Mouse (Mus musculus) adrenal gland, adult (tissue): ENCODE results near the gene Hlcs.
A peak's percentile ranks its signal among the peaks of the same experiment; 100 is the strongest.

ENCODE experiments used
- DNase-seq, 2 experiments: peaks; one replicate each; pipeline ENCODE4 v3.0.0; 2022 to 2023; ENCODE audit warnings: low spot score in 1 of 2; ENCODE audit not compliant: inconsistent age in 2 of 2

Gene Hlcs

GRCm38 (mm10) chr16:94328881-94329867, 15.8 kb upstream of the Hlcs start:
- peak in 1 of 2 experiments; percentile 51 for DNase-seq

GRCm38 (mm10) chr16:94327781-94328711, 14.7 kb upstream of the Hlcs start, which contains the start of gene Ripply3:
Gene Ripply3, plus strand, starts transcription at chr16:94328420.
- peak; percentile 73 to 88 for DNase-seq

GRCm38 (mm10) chr16:94326008-94326407, 12.6 kb upstream of the Hlcs start:
- no peak for DNase-seq

GRCm38 (mm10) chr16:94323681-94324080, 10.3 kb upstream of the Hlcs start:
- no peak for DNase-seq

- DNase-seq, result no peak
Measured at GRCm38 (mm10) chr16:94320223-94320622, 6.9 kb upstream of the Hlcs start.

DNA sequence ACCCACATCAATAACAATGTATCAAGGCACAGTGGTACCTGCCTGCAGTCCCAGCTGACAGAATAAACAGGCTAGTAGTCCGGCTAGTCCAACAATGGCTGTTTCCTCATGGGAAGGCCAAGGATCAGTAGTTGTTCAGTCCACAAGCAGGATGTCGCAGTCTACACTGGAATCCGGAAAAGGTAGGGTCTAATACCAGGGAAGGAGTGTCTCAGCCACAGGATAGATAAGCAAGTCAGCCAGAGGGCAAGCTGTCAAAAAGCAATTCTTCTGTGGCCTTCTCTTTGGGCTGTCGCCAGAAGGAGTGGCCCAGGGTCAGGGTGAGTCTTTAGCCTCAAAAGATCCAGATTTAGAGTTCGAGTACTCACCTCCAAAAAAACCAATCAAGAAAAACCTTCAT, 4.4 kb upstream of the Hlcs start:
- peak; percentile 66 to 82 for DNase-seq

DNA sequence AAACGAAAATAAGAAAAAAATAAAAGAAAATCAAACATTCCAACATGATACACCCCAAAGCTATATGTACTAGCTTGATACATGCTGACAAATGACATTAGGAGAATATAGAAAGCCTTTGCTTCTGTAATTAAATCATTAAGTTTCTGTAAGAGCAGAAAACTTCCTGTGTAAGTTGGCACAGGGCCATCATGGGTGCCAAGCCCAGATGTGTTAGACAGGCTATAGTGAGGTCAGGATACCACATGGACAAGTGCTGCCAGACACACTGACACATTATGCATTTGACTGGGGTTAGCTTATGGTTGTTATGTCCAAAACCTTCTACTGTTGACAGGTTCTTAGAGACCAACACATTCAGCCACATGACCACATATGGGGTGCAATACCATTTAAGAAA, 1.8 kb upstream of the Hlcs start:
- peak in 1 of 2 experiments; percentile 23 for DNase-seq

- DNase-seq, result peak in 1 of 2 experiments; percentile 32
Measured at GRCm38 (mm10) chr16:94314626-94315025, 1.3 kb upstream of the Hlcs start.

- DNase-seq, result peak; percentile 87 to 94
Measured at GRCm38 (mm10) chr16:94312663-94313228, 625 bp downstream of the Hlcs start.

DNA sequence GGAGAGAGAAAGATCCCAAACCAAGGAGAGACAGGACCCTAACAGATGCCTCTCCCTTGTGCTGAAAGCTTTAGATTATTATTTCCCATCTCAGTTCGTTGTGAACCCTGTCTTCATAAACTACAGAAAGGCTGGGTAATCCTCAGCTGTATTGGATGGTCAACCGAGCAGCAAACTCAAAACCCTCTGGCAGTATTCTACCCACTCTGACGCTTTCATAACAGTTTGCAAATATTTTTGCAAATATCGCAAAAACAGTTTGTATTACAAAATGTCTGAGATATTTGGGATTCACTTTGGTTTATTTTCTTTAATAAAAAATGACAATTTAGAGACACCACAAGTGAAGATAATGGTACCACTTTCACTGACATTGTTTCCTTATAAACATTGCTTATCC, 1.4 kb downstream of the Hlcs start:
- peak in 1 of 2 experiments; percentile 29 for DNase-seq

GRCm38 (mm10) chr16:94311416-94311815, 2.0 kb downstream of the Hlcs start:
- peak in 1 of 2 experiments; percentile 34 for DNase-seq

DNA sequence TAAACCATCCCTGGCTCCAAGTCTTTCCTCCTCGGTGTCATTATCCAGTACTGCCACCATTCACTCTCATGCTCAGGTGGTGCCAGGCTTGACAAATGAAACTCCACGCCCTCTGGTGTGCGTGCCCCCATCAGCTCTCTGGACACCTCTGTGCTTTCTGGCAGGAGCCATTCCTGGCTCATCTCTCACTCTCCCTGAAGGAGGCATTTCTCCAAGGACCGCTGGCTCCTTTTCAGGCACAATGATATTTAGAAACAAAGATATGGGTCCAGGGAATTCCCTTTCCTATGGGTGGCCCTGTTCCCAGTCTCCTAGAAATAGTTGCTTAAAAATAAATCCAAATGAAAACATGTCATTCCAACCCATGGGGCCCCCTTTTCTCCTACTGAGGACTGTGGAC, 4.3 kb downstream of the Hlcs start:
- no peak for DNase-seq

DNA sequence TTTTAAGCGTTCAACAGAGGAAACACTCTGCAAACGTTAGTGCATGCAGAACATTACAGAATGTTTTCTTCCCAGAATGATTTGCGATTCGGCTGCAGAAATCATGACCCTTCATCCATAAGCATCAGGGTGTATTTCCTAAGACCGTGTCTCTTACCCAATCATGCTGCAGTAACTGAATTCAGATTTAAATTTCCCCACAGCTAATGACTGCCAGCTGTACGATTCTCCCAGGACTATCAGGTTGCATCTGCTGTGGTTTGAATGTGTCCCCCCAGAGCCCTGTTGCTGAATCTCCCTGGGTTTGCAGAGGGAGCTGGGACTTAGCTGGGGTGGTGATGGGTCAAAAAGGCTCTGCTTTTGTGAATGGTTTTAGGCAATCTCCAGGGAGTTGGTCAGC, 5.4 kb downstream of the Hlcs start:
- no peak for DNase-seq

GRCm38 (mm10) chr16:94307526-94307925, 5.8 kb downstream of the Hlcs start:
- DNase-seq, result peak in 1 of 2 experiments; percentile 77

GRCm38 (mm10) chr16:94303203-94303535, 10.2 kb downstream of the Hlcs start:
- no peak for DNase-seq

DNA sequence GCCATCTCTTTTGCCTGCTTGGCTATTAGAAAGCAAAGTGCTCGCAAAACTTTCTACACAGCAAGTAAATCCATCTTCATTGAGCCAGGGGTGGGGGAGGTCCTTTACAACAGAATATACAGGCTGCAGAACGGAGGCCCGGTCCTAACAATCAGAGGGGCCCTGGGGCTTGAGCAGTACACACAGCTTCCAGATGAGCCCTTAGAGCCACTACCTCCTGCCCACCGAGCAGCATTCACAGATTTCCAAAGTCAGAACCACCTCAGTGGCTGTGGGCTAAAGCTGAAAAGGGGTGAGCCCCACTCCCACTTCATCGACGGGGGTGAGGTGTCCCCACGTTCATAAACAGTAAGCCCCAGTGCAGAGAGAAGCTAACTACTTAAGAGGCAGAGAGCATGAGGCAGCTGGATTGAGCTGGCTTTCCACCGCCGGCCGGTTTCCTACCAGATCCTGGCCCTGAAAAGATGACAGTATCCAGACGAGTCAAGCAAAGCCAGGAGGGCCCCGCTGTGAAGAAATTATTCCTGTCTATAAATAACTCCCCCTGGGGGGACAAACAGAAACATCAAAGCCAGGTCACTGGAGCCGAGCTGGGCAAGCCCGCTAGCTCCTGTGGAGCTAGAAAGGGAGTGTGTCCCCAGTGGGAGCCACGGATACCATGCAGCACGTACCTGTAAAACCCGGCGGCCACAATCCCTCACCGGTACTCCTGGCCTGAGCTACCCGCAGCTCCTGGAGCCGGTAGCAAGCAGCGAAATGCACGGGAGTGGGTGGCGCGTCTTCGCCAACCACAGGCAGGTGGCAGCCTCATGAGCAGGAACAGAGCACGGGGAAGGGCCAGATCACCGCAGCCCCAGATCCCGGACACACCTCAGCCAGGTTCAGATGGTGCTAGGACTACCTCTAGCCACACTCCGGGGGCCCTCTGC, 10.8 kb downstream of the Hlcs start:
- DNase-seq, result peak; percentile 50 to 82

DNA sequence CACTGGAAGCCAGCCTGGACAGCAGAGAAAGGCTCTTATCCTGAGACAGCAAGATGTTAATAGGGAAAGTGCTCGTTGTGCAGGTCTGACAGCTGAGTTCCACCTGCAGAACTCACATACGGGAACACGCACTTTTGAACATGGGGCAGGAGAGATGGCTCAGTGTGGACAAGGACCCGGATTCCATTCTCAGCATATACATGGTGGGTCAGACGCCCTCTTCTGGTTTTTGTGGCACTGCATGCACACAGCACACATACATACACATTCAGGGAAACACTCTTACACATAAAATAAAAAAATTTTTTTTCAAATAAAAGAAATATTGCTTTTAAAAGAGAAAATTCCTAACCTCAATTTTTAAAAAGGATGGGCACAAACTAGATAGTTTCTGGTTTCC, 11.7 kb downstream of the Hlcs start:
- DNase-seq, result no peak

GRCm38 (mm10) chr16:94301194-94301593, 12.2 kb downstream of the Hlcs start:
- DNase-seq, result no peak

- no peak for DNase-seq
Measured at GRCm38 (mm10) chr16:94299210-94299609, 14.2 kb downstream of the Hlcs start.

- DNase-seq, result peak in 1 of 2 experiments; percentile 54
Measured at GRCm38 (mm10) chr16:94298081-94298480, 15.3 kb downstream of the Hlcs start.
